Mouse (Mus musculus) natural killer cell, adult 2 months (primary cell): ENCODE results near the gene Fggy.

ENCODE experiments used
- DNase-seq, 2 experiments: peaks; one replicate each; pipeline ENCODE4 v3.0.0; 2022; ENCODE audit warnings: low spot score in 2 of 2

The Fggy gene

DNA sequence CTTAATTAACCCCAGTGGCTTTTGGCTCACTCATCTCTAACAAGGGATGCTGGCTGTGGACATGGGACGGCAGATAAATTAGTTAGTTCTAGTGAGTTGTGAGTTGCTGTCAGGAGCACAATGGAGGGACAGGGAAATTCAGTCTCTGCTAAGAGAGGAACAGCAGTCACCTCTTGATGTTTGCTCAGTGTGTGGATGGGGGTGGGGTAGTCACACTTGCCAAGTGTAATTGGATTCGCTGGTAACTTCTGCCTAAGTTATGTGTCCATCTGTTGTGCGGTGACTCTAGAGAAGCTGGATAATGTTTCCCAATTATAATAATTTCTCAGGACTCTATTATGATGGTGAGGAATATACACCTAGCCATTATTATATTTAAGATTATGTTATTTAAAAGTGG is 107.0 kb downstream of the Fggy start:
- DNase-seq: no peak

DNA sequence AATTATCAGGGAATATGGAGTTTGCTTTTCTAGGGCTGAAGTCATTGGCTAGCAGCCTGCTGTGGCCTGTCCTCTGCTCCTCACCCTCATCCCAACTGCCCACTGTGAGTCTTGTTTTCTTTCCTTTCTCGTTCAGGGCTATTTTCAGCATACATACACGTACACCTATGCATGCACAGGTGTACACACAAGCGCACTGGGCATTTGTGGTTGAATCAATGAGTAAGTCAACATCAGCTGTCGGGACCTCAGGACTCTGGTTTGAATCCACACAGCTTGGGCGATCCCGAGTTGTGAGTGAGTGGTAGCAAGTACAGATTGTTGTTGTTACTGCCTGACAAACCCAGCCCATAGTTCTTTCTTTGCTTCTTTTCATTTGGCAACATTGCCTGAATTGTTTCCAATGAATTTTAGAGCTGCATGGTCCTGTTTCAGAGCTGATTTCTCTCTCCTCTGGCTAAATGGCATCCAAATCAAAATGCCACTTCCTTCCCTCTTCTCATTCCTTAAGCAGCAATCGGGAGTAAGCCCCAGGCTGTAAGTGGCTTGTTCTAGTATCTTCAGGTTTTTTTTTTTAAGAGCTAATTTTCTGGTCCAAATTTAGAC is 109.1 kb downstream of the Fggy start:
- DNase-seq: no peak

- no peak for DNase-seq
These were observed 109.6 kb downstream of the Fggy start for GRCm38 (mm10) chr4:95666896-95667295.

DNA sequence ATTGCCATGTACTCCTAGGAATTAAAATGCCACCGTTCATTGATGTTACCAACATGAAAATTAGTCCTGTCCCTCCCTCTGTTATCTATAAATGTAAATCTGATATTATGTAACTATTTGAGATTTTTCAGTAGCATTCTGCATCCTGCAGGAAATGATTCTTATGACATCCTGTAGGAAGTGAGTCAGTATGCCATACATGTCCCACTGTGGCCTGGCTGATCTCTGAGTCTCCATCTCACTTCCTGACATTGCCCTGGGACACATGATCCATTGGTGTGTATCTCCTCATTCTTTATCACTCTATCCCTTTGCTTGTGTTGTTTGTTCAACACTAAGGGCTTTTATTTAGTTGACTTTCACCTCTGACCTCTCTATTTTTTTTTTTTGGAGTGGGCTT is 110.3 kb downstream of the Fggy start:
- no peak for DNase-seq

DNA sequence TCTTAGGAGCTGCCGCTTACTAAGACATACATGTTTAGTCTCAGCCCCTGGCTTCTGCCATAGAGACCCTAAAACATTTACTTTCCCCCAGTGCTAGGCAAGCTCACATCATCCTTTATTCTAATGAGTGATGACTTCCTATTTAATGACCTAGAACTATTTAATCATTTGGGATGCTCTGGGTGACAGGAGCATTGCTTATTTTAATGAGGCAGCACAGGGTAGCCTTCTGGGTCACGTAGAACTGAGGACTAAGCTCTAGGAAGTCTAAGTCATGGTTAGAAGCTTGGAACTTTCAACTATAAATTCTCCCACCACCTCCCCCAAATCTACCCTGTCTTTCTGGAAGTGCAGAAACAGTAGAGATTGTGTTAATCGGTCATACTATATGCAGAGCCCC is 111.2 kb downstream of the Fggy start:
- no peak for DNase-seq

GRCm38 (mm10) chr4:95669336-95669735 is 112.0 kb downstream of the Fggy start:
- no peak for DNase-seq

- no peak for DNase-seq
These were observed 113.3 kb downstream of the Fggy start for GRCm38 (mm10) chr4:95670559-95670958.

GRCm38 (mm10) chr4:95672039-95672438 is 114.7 kb downstream of the Fggy start:
- DNase-seq: no peak

DNA sequence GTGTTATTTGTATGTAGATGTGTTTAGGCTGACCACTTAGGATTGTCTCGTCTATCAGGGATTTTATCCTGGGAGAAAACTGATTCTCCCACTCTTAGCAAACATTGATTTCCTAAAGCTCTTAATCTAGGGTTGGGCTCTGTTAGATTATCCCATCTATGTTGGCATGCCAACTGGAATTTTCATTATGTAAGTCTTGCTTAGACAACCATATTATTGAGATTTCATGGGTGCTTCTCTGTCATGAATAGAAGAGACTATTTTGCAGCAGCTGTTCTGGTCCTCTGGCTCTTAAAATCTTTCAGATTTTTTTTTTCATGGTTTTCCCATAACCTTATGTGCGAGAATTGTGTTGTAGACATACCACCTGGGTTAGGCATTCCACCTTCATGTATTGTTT is 119.1 kb downstream of the Fggy start:
- DNase-seq: no peak

DNA sequence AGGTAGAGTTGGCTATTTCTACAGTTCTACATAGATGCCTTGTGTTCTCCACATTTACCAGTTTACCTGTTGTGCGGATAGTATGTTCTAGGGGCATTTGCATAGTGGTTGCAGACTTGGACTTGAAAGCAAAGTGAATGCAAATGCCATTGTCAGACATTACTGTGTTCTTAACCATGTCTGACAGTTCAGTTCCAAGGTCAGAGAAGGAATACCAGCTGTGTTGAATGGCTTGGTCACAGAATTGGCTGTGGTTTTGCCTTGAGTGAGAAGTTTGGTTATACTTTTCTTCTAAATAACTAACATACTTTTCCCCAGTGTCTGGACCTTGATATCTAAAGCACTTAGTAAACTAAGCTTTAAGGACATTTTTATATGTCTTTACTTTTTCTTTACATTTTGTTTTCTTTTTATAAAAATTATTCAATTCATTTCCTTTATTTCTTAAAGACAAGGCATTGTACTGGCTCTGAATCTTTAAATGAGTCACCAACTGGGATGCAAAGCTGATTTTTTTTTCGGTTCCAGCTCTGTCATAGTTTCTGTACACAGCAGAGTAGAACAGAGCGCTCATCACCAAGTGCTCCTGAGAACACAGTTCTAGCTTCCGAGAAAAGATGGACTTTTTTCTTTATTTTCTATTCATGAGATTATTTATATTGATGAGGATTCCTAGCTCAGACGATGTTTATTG is 123.6 kb downstream of the Fggy start:
- DNase-seq: no peak

- DNase-seq: no peak
These were observed 127.3 kb downstream of the Fggy start for GRCm38 (mm10) chr4:95684522-95685080.

- DNase-seq: no peak
These were observed 129.5 kb downstream of the Fggy start for GRCm38 (mm10) chr4:95686775-95687174.

DNA sequence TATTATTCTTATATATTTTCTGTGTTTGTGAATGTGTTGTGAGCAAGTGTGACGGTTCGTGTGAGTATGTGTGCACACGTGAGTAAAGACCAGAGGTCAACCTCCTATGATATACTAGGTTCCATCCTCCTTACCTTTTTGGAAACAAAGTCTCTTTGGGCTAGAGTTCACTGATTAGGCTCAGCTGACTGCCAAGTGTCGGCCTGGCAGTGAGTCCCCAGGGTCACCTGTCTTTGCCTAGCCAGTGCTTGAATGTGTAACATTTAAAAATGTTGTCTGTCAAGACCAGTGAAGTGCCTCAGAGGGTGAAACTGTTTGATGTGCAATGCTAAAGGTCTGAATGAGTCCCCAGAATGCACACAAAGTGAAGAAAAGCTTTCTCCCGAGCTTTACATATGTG is 130.0 kb downstream of the Fggy start:
- DNase-seq: no peak

DNA sequence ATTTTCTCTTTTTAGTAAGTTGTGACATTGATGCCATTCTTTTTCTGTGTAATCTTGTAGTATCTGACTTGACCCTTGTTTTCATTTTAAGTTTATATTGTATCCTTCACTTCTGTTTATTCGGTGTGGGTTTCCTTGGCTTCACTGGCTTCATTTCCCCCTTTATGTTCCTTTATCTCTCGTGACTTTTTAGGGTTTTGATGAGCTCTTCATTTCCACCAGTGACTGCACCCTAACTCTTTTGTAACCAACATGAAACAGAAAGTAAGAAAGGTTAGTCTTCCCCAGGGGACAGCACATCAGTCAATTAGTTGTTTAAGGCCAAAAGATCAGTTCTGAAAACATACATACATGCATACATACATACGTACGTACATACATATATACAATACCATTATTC is 130.9 kb downstream of the Fggy start:
- no peak for DNase-seq

DNA sequence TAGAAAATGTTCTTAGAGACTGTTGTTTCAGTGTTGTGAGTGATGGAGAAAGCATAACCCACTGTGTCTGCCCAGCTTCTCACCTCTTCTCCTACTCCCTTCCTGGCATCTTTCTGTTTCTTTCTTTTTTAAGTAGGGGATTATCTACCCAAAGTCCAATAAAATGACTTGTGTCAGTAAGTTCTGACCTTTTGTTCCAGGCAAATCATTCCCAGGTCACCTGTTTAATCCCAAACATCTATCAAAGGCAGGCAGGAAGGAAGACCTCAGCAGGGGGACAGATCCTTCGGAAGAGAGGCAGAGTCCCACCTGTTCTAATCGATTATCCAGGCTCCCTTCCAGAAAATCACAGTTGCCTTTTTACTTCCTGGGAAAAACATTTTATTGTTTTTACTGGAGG is 143.1 kb downstream of the Fggy start:
- no peak for DNase-seq

DNA sequence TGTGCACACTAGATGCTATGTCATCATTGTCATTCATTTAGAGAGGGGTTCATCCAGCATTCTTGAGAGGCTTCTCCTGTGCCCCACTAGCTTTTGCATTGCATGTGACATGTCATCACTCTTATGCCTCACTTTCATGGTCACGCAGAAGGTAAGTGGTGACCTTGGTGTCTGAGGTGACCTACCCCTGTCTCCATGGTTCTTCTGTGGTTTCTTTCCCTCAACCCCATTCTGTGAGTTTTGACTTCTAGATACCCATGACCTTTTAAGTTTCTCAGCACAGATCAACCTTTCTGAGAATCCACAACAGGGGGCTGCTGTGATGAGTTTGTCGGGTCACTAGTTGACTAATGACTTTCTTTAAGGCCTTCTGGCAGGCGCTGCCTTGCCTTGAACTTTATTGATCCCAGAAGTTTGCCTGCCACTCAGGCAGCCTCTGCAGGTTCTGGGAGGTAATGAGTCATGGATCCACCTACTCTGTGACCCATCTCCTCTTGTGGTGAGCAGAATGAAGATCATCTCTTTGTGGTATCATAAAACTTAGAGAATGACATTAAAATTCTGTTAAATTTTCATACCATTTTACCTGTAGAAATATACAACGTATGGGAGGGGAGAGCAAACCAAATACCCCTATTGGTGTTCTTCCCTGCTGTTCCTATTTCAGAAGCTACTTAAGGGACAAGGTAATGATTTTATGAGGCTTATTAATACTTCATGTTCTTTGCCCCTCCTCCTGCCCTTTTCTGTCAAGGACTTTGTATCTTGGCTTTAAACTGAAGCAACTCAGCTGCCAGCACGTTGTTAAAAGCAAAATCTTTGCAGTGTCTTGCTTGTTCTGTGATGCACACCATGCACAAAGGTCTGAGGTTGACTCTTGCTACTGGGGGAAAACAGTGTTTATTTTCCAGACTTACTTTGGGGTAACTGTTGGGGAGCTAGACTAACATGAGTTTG is 150.9 kb downstream of the Fggy start:
- DNase-seq: no peak

- DNase-seq: no peak
These were observed 152.4 kb downstream of the Fggy start for GRCm38 (mm10) chr4:95709750-95710149.

DNA sequence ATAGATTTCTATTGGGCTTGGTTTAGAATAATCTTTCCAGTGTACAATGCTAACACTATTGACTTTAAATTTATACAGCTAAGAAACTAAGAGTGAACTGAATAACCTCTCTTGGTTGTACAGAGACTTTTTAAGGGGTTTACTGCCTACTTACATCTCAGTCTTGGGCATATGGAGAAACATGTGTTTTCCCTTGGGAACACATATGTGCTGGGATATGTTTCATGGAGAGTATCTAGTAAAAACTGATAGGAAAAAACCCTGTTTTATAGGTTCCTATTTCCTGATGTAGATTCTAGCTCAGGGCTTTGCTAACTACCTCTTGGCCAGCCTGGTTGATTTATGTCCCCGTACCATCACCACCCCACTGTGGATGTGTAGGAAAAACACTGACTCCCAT is 155.5 kb downstream of the Fggy start:
- DNase-seq: no peak

GRCm38 (mm10) chr4:95713271-95713670 is 156.0 kb downstream of the Fggy start:
- no peak for DNase-seq

DNA sequence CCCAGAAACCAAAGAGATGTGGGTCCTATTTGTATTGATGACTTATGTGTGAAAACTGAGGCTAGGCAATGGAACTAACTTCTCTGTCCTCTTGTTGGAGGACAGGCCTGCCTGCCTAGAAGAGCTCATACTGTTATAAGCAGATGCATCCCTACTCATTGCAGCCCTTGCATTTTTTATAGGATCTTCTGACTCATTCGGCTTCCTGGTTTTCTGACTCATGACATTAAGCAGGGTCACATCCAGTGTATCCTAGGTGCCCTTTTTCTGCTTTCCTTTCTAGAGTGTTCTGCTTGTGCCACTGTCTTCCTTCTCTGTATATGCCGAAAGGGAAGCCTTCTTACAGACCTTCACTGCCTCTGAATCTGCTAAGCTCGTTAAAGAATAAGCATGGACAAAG is 158.8 kb downstream of the Fggy start:
- no peak for DNase-seq

DNA sequence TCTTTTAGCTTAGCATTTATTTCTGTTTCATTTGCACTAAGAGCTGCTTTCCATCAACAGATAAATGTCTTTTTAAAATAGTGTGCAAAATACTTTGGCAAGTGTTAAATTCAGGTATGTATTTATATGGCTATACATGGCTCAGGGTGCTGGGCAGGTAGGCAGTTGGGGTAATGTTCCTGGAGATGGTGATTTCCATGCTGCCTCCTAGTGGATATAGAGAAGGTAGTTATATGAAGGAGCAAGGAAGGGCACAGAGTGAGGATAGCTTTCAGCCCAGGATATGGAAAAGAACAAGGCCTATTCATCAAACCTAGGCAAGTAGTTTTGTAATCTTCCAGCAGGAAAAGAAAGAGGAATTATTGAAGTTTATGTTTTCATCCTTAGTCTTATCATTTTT is 166.3 kb downstream of the Fggy start:
- DNase-seq: no peak

- no peak for DNase-seq
These were observed 169.1 kb downstream of the Fggy start for GRCm38 (mm10) chr4:95726361-95726760.
